Mouse (Mus musculus) embryo, embryonic 10 days (tissue): ENCODE measurements around the gene Cd2ap.
A peak's percentile ranks its signal among the peaks of the same experiment; 100 is the strongest.
"Not testable (repeated sequence)": the region's sequence is repeated elsewhere in the genome, so short reads cannot be mapped to it uniquely, and the experiment has no call there.

Experiments
- DNase-seq: peaks from one replicate; pipeline ENCODE4 v3.0.0-alpha.2; 2015; ENCODE audit warnings: low spot score

Cd2ap gene

GRCm38 (mm10) chr17:42876001-42876903 lies at the start of gene Cd2ap:
Gene Cd2ap, minus strand, starts transcription at chr17:42876665.
- peak; percentile 93 for DNase-seq

GRCm38 (mm10) chr17:42924731-42925130 lies 48.3 kb upstream of the Cd2ap start:
- no peak for DNase-seq

- DNase-seq: no peak
These were observed 42.3 kb upstream of the Cd2ap start for GRCm38 (mm10) chr17:42918810-42919209.

GRCm38 (mm10) chr17:42914726-42915125 lies 38.3 kb upstream of the Cd2ap start:
- no peak for DNase-seq

GRCm38 (mm10) chr17:42912193-42912592 lies 35.7 kb upstream of the Cd2ap start:
- no peak for DNase-seq

- no peak for DNase-seq
These were observed 34.0 kb upstream of the Cd2ap start for GRCm38 (mm10) chr17:42910476-42910875.

- peak; percentile 11 for DNase-seq
These were observed 32.9 kb upstream of the Cd2ap start for GRCm38 (mm10) chr17:42909376-42909775.

GRCm38 (mm10) chr17:42908744-42909370 lies 32.4 kb upstream of the Cd2ap start:
- DNase-seq: peak; percentile 11

GRCm38 (mm10) chr17:42908136-42908535 lies 31.7 kb upstream of the Cd2ap start:
- DNase-seq: no peak

- not testable (repeated sequence) for DNase-seq
These were observed 30.0 kb upstream of the Cd2ap start for GRCm38 (mm10) chr17:42906456-42906855.

GRCm38 (mm10) chr17:42905919-42906318 lies 29.5 kb upstream of the Cd2ap start:
- no peak for DNase-seq

- DNase-seq: no peak
These were observed 24.3 kb upstream of the Cd2ap start for GRCm38 (mm10) chr17:42900795-42901194.

- no peak for DNase-seq
These were observed 10.8 kb upstream of the Cd2ap start for GRCm38 (mm10) chr17:42887282-42887707.

- peak; percentile 10 for DNase-seq
These were observed 8.6 kb upstream of the Cd2ap start for GRCm38 (mm10) chr17:42885091-42885501.

GRCm38 (mm10) chr17:42884382-42884781 lies 7.9 kb upstream of the Cd2ap start:
- DNase-seq: no peak

- no peak for DNase-seq
These were observed 7.3 kb upstream of the Cd2ap start for GRCm38 (mm10) chr17:42883769-42884168.

GRCm38 (mm10) chr17:42883315-42883714 lies 6.8 kb upstream of the Cd2ap start:
- no peak for DNase-seq

- DNase-seq: no peak
These were observed 6.4 kb upstream of the Cd2ap start for GRCm38 (mm10) chr17:42882873-42883272.

- DNase-seq: no peak
These were observed 500 bp upstream of the Cd2ap start for GRCm38 (mm10) chr17:42876904-42877425.

GRCm38 (mm10) chr17:42875571-42876000 lies 879 bp downstream of the Cd2ap start:
- peak; percentile 55 for DNase-seq

- DNase-seq: no peak
These were observed 1.4 kb downstream of the Cd2ap start for GRCm38 (mm10) chr17:42875015-42875414.

GRCm38 (mm10) chr17:42870465-42870864 lies 6.0 kb downstream of the Cd2ap start:
- DNase-seq: no peak

GRCm38 (mm10) chr17:42863186-42863585 lies 13.3 kb downstream of the Cd2ap start:
- DNase-seq: no peak
